Mouse (Mus musculus) heart, postnatal 4 days (tissue): ENCODE data around the gene Tpra1. TPM values are rescaled to one million over a fixed set of nuclear protein-coding genes. Genes with fewer than 3 reads are reported as not detected.
A peak's percentile ranks its signal among the peaks of the same experiment; 100 is the strongest.

Experiments
- DNase-seq: peaks from one replicate; pipeline ENCODE4 v3.0.0; 2021
- total RNA-seq, 2 experiments: library from RNA; stranded (reverse); gene quantifications; 2 replicates each; pipeline ENCODE4 v1.2.3; 2021

The Tpra1 gene
- total RNA-seq, 2 experiments from 2014 or later = 29.7 to 30.8 TPM

DNA sequence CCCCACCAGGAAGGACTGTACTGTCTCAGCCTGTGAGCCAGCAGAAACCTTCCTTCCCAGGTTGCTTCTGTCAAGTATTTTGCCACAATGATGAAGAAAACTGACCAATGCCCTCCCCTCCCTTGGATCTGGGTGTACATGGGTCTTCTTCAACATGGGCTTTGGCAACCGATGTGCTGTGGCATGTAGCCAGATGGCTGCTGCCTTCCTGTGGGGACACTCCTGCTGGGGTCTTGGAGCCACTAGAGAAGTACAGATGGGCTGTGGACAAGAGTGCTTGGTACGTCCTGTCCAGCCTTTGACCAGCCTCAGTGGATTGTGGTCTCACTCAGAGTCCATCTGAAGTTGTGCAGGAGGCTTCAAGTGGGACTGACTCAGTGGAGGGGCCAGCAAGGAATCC, 56.3 kb downstream of the Tpra1 start:
- DNase-seq = no peak

DNA sequence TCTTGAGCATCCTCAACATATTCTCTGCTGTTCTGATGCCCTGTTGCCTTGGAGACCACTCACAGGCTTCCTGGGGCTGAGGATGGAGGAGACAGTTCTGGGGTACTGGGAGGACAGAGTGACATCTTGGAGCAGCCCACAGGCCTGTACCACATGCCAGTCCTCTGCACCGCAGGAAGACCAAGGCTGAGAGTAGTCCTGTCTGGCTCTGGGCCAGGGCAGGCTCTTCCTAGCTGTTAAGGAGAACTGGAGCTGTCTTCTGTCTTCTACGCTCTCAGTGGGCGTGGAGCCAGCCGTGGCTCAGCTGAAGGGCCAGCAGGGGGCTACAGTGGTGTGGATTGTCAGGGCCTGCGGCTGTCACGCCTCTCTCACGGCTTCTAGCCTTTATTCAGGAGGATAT, 57.8 kb downstream of the Tpra1 start:
- DNase-seq = peak; percentile 82

DNA sequence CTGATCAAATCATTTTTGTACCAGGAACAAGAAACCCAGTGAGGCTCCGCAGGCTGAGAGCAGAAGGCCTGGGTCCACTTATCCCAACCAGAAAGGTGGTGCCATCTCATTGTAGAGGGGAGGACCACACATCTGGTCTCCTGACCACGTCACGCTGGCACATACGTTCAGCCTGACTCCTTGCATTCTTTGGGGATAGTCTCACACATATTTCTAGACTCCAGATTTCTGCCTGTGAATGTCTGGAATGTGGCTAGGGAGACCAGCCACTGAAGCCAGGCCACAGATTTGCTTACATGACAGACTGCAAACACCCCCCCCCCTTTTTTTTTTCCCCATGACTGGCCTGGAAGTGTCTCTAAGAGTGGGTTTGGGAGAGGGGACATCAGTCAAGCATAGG, 58.9 kb downstream of the Tpra1 start:
- DNase-seq = no peak

Other genes with a start within 250 kb of the Tpra1 start
- gene Mgll, start 177.8 kb upstream of the Tpra1 start, total RNA-seq = 100 to 1,000 TPM; 132 to 138 TPM
- gene Abtb1, start 60.3 kb upstream of the Tpra1 start, total RNA-seq = 10 to 100 TPM; 14.8 to 19.6 TPM
- 10 to 100 TPM; 61.1 to 65.1 TPM for gene Podxl2, start 27.2 kb upstream of the Tpra1 start, total RNA-seq
- 100 to 1,000 TPM in 1 of 2 experiments, 10 to 100 TPM in 1; 86.1 to 103 TPM for gene Mcm2, start 3.5 kb upstream of the Tpra1 start, total RNA-seq